Mouse (Mus musculus) hindbrain, embryonic 15.5 days (tissue): ENCODE results near the gene Nras. TPM values are rescaled to one million over a fixed set of nuclear protein-coding genes. Genes with fewer than 3 reads are reported as not detected.

Experiments used
- ATAC-seq: fragments of 200-750 bp; cut with Nextera tagmentation; 2 replicates; pipeline ENCODE4 v1.8.0; 2017; ENCODE audit warnings: low read depth, moderate number of reproducible peaks, moderate TSS enrichment; ENCODE audit not compliant: low FRiP score
- H3K27ac ChIP-seq: fragments of 300-500 bp; sonication (generic); replicated peaks from 2 replicates; pipeline ENCODE4 v1.5.1; 2015; ENCODE audit warnings: mild to moderate bottlenecking, inconsistent platforms
- H3K27me3 ChIP-seq: fragments of 300-500 bp; sonication (generic); 2 replicates; pipeline ENCODE4 v1.6.1; 2015; ENCODE audit warnings: control low read depth, inconsistent platforms
- H3K36me3 ChIP-seq: fragments of 300-500 bp; sonication (generic); 2 replicates; pipeline ENCODE4 v1.6.1; 2015; ENCODE audit warnings: control low read depth, inconsistent platforms
- H3K4me1 ChIP-seq: fragments of 300-500 bp; sonication (generic); replicated peaks from 2 replicates; pipeline ENCODE4 v1.6.1; 2015; ENCODE audit warnings: control low read depth, inconsistent platforms
- H3K4me2 ChIP-seq: fragments of 300-500 bp; sonication (generic); 2 replicates; pipeline ENCODE4 v1.6.1; 2015; ENCODE audit warnings: moderate library complexity, mild to moderate bottlenecking, inconsistent platforms
- H3K4me3 ChIP-seq: fragments of 300-500 bp; sonication (generic); 2 replicates; pipeline ENCODE4 v1.5.1; 2015; ENCODE audit warnings: mild to moderate bottlenecking, inconsistent platforms
- H3K9ac ChIP-seq: fragments of 300-500 bp; sonication (generic); 2 replicates; pipeline ENCODE4 v1.6.1; 2015; ENCODE audit warnings: inconsistent platforms
- H3K9me3 ChIP-seq: fragments of 300-500 bp; sonication (generic); 2 replicates; pipeline ENCODE4 v1.6.1; 2016; ENCODE audit warnings: control low read depth, inconsistent platforms
- WGBS: fragments of 180-500 bp; shearing (Covaris S2); methylation state at CpG from one replicate; pipeline ENCODE4 v1.1.7; 2015; 5-methylcytosine and 5-hydroxymethylcytosine counted together
- polyA plus RNA-seq: library from polyadenylated mRNA; unstranded; fragments of >200 nt; fragmentation: Nextera tagmentation; extraction: Ambion mirVana; gene quantifications from 2 replicates; pipeline ENCODE4 v1.2.1, GENCODE M21; 2015

The Nras gene
- polyA plus RNA-seq, 1 experiment from 2014 or later: 94.6 TPM

DNA sequence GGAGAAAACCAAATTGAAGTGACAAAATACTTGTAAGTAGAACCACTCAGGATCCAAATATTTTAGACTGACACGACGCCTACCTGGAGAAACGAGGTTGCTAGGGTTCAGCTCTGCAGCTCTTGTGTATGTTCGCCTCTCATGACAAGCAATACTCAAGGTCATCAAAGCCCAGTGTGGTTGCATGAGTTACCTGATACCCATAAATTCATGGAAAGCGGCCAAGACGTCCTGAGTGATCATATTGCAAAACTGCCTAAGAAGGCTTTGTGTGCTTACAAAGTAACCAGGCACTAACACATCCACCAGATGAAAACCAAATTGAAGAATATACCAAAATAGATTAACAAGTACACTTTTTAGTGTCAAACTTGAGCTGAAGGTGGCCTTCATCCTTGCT, 10.9 kb downstream of the Nras start:
- no peak overlapping the region for H3K9ac ChIP-seq
- no peak overlapping the region for H3K4me2 ChIP-seq
- no peaks in the 10 kb centered on the region for H3K9me3 ChIP-seq
- no peaks in the 10 kb centered on the region for H3K4me1 ChIP-seq
- no peaks in the 10 kb centered on the region for H3K27me3 ChIP-seq
- H3K36me3 ChIP-seq: peaks cover 30% of the 10 kb centered on the region
- H3K4me3 ChIP-seq: no peak overlapping the region
- WGBS: 93% methylated on average over 6 of the region's 6 CpGs
- ATAC-seq: no peak
- no peak overlapping the region for H3K27ac ChIP-seq

DNA sequence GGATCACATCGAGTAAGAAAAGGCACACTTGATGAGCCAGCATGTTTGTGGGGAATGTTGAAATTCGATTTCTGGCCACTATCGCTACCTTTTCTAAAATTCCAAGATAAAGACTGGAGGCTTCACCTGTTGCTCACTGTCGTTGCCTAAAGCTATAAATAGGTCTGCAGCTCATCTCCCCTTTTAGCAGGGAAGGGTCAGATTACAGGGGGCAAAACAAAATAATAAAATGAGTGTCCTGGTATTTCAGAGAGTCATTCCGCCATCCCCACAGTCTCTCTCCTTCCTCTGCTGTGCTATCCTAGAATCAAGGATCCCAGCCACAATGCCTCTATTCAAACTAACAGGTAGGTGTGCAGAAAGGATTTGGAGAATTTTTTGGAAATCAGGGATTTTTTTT, 15.7 kb downstream of the Nras start, which contains the start of gene Ampd1:
TSS of gene Ampd1 (plus strand) at position 244 of the 400 bp plus-strand sequence.
- Histone ChIP-seq H3K9ac (no peak within 1 kb of the TSS), H3K4me2 (no peak within 1 kb of the TSS), H3K27ac (no peak within 1 kb of the TSS), H3K36me3 (peaks cover 6% of the 10 kb centered on the region), H3K9me3 (no peaks in the 10 kb centered on the region), H3K4me3 (no peak within 1 kb of the TSS), H3K27me3 (no peaks in the 10 kb centered on the region), H3K4me1 (no peaks in the 10 kb centered on the region)
- 77% methylated on average over 5 of the region's 5 CpGs for WGBS
- ATAC-seq: no peak

DNA sequence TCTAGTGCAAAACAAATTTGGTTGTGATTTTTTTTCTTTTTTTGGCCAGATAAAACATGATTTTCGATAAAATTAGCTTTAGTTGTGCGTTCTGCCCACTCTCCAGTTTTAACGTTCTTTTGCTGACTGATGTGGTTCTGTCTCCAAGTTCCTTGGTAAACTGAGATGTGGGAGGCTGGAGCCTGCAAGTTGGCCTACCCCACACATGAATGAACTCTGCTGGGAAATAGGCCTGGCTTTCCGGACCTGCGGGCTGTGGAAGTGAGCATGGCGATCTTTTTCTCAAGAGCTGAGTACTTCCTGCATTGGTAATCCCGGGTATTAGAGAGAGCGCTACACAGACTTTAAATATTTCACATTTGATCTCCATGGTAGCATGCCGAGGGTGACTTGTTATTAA, 17.8 kb downstream of the Nras start:
- Histone ChIP-seq H3K9ac (no peak overlapping the region), H3K4me3 (no peak overlapping the region), H3K36me3 (no peaks in the 10 kb centered on the region), H3K4me2 (no peak overlapping the region), H3K27ac (no peak overlapping the region), H3K9me3 (no peaks in the 10 kb centered on the region), H3K27me3 (no peaks in the 10 kb centered on the region), H3K4me1 (no peaks in the 10 kb centered on the region)
- no peak for ATAC-seq
- WGBS: 91% methylated on average over 9 of the region's 9 CpGs

DNA sequence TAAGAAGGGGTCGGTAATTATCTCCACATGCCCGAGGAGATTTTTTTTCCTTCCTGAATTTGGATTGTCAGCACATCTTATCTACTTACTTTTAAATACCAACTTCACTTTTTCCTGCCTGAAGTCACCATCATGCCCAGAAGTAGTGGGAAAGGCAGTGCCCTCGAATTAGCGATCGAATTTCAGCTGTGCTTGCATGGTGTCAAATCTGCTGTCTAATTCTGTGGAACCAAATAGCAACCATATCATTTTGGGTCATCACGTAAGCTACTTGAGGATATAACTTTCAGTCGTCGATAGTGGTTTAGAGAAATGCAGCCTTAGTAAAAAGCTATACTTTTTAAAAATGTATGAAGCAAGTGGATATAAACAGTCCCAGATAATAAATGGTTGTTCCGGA, 18.4 kb downstream of the Nras start:
- Histone ChIP-seq H3K4me2 (no peak overlapping the region), H3K36me3 (no peaks in the 10 kb centered on the region), H3K4me1 (no peaks in the 10 kb centered on the region), H3K9me3 (no peaks in the 10 kb centered on the region), H3K27me3 (no peaks in the 10 kb centered on the region), H3K27ac (no peak overlapping the region), H3K4me3 (no peak overlapping the region), H3K9ac (no peak overlapping the region)
- WGBS: 90% methylated on average over 9 of the region's 9 CpGs
- ATAC-seq: no peak

DNA sequence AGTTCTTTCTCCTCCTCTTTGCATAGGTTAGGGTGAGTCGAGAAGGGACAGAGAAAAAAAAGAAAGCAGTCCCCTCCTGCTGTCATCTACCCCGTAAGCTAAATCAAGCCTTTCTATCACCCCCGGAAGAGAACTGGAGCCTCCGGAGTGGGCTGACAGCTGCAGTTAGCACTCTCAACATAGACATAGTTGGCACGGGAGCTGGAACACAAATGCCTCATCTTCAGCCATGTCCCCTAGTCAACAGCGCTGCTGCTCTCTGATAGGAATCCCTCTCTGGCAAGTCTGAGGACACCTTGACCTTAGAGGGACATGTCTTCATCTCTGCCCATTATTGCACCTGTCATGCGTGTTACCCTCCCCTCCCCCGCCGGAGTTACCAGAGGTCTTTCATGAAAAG, 21.2 kb downstream of the Nras start:
- Histone ChIP-seq H3K4me2 (no peak overlapping the region), H3K9ac (no peak overlapping the region), H3K27ac (no peak overlapping the region), H3K9me3 (no peaks in the 10 kb centered on the region), H3K36me3 (no peaks in the 10 kb centered on the region), H3K4me1 (no peaks in the 10 kb centered on the region), H3K27me3 (no peaks in the 10 kb centered on the region), H3K4me3 (no peak overlapping the region)
- 83% methylated on average over 9 of the region's 9 CpGs for WGBS
- ATAC-seq: no peak

DNA sequence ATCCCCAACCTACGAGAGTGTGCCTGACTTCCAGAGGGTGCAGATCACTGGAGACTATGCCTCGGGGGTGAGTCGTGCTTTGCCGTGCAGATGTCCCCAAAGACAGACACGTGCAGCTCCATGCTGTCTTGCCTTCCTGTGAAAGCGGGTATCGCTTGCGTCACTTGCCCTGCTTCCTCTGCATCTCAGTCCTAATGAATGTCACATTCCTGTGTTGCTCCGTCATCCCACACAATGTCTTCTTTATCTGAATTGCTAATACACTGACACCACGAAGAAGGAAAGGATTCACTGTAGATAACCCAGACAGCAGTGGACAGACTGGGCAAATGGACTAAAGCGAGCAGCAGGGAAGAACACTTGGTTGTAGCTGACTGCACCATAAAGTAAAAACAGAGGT, 23.0 kb downstream of the Nras start:
- Histone ChIP-seq H3K4me3 (no peak overlapping the region), H3K9me3 (no peaks in the 10 kb centered on the region), H3K9ac (no peak overlapping the region), H3K27me3 (no peaks in the 10 kb centered on the region), H3K27ac (no peak overlapping the region), H3K36me3 (no peaks in the 10 kb centered on the region), H3K4me2 (no peak overlapping the region), H3K4me1 (no peaks in the 10 kb centered on the region)
- no peak for ATAC-seq
- WGBS: 47% methylated on average over 11 of the region's 11 CpGs

DNA sequence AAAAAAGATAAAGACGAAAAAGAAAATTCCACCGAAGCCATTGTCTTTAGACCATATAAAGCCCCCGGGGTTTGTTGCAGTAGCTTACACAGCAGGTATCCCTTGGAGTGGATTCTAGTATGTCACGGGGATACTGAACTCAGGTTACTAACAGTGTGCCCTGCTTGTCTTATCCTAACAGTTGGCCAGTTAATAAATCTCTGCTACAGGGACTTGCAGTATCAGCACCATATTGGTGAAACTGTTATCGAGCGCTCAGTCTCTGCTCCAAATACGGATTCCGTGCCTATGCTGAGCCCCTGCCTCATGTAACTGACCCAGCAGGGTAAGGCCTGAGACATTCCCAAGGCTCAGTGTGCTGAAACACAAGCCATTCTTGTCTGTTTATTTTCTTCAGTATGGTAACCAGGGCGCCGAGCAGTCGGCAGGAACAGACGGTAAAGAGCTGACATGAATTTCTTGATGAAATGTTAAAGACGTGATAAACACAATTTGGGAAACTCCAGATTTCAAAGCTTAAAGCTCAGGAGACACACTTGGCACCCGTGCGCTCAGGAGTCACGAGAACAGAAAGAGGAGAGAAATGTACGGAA, 23.9 kb downstream of the Nras start:
- H3K9ac ChIP-seq: no peak overlapping the region
- no peak for ATAC-seq
- no peaks in the 10 kb centered on the region for H3K27me3 ChIP-seq
- no peaks in the 10 kb centered on the region for H3K9me3 ChIP-seq
- H3K4me2 ChIP-seq: no peak overlapping the region
- 87% methylated on average over 17 of the region's 17 CpGs for WGBS
- H3K36me3 ChIP-seq: no peaks in the 10 kb centered on the region
- H3K4me1 ChIP-seq: no peaks in the 10 kb centered on the region
- no peak overlapping the region for H3K27ac ChIP-seq
- H3K4me3 ChIP-seq: no peak overlapping the region

DNA sequence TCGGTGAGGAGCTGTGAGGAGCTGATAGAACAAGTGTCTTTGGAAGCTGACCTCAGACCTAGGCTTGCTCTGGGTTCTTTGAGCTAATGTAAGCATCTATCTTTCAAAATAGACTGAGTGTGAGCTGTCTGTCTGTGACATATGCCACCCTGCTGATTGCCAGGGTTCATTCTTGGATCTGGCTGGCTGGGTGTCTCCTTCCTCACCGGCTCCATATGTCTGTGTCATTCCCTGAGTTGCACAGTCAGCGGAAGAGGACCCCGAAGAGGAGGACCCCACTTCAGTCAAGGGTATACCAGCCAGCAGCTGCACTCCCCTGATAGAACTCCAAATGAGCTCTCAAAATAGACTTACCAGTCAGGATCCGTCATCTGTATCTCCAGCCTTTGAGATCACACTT, 24.7 kb downstream of the Nras start:
- WGBS: 91% methylated on average over 5 of the region's 5 CpGs
- Histone ChIP-seq H3K36me3 (no peaks in the 10 kb centered on the region), H3K9me3 (no peaks in the 10 kb centered on the region), H3K4me2 (no peak overlapping the region), H3K4me3 (no peak overlapping the region), H3K9ac (no peak overlapping the region), H3K27me3 (no peaks in the 10 kb centered on the region), H3K27ac (no peak overlapping the region), H3K4me1 (no peaks in the 10 kb centered on the region)
- ATAC-seq: no peak

DNA sequence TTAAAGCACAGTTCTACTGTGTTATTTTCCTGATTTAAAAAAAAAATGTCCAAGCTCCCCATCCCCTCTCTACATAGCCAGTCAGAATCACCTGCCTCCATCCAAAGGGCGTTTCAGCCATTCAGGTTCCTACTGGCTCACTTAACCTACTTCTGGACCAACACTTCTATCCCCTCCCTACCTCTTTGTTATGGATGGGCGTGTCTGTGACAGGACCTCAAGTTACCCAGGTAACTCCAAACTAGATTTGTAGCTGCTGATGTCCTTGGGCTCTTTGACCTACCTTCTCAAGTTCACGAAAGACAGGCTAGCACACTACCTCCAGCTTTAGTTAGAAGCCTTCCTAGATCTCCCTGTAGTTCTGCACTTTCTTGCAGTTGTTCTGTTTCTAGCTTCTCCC, 27.9 kb downstream of the Nras start:
- Histone ChIP-seq H3K27me3 (no peaks in the 10 kb centered on the region), H3K4me3 (no peak overlapping the region), H3K4me1 (no peaks in the 10 kb centered on the region), H3K9ac (no peak overlapping the region), H3K4me2 (no peak overlapping the region), H3K9me3 (no peaks in the 10 kb centered on the region), H3K27ac (no peak overlapping the region), H3K36me3 (no peaks in the 10 kb centered on the region)
- no peak for ATAC-seq
- 82% methylated on average over 3 of the region's 3 CpGs for WGBS

DNA sequence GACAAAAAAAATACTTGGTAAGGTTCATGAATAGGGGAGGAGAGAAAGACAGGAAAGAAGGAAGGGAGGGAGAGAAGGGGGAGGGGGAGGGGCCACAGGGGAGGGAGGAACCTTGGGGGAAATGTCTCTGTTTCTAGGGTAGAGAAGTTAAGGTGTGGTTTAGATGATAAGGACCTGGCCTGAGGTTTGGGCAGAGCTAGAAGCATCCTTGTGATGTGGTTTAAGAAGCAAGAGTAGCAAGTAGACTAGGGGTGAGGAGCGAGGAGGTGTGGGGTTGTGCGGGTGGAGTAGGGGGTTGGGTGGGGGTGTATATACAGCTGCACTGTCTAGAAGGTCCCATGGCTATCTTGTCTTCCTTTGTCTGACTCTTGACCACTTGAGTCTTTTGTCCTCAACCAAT, 33.7 kb downstream of the Nras start:
- Histone ChIP-seq H3K4me2 (no peak overlapping the region), H3K27me3 (no peaks in the 10 kb centered on the region), H3K36me3 (no peaks in the 10 kb centered on the region), H3K9ac (no peak overlapping the region), H3K27ac (no peak overlapping the region), H3K9me3 (no peaks in the 10 kb centered on the region), H3K4me3 (no peak overlapping the region), H3K4me1 (no peaks in the 10 kb centered on the region)
- WGBS: 93% methylated on average over 2 of the region's 2 CpGs
- ATAC-seq: no peak

DNA sequence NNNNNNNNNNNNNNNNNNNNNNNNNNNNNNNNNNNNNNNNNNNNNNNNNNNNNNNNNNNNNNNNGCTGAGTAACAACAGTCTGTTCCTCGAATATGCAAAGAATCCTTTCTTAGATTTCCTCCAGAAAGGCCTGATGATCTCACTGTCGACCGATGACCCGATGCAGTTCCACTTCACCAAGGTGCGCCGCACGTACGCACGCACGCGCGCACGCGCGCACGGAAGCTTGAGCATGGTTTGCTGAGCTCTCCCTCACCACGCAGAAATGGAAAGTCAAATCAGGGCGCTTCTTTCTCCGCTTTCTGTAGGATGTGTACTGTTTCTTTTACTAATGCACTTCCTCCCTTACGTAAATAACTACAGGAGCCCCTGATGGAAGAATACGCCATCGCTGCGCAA, 40.6 kb downstream of the Nras start:
- Histone ChIP-seq H3K27me3 (peaks cover 9% of the 10 kb centered on the region; the same call in 1 of the 2 replicates), H3K4me3 (no peak overlapping the region), H3K36me3 (no peaks in the 10 kb centered on the region), H3K9ac (no peak overlapping the region), H3K4me1 (peaks cover 13% of the 10 kb centered on the region; the same call in 1 of the 2 replicates), H3K9me3 (no peaks in the 10 kb centered on the region), H3K27ac (no peak overlapping the region), H3K4me2 (no peak overlapping the region)
- ATAC-seq: no peak
- whole genome bisulfite sequencing: 80% methylated on average over 23 of the region's 23 CpGs

DNA sequence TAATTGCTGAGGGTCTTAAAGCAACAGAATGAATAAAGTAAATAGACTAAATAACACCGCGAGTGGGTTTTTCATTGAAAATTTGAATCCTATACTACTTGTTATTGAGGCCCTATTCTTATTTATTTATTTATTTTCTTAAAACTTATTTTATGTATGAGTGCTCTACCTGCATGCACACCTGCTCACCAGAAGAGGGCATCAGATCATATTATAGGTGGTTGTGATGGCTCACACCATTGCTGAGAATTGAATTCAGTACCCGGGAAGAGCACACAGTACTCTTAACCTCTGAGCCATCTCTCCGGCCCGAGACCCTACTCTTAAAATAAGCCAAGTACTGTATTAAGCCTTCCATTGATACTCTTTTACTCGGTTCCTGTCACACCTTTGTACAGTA, 41.6 kb downstream of the Nras start:
- peaks cover 18% of the 10 kb centered on the region for H3K27me3 ChIP-seq
- H3K4me3 ChIP-seq: no peak overlapping the region
- H3K4me1 ChIP-seq: peaks cover 13% of the 10 kb centered on the region; the same call in 1 of the 2 replicates
- no peak overlapping the region for H3K27ac ChIP-seq
- H3K9me3 ChIP-seq: no peaks in the 10 kb centered on the region
- no peak overlapping the region for H3K9ac ChIP-seq
- H3K4me2 ChIP-seq: no peak overlapping the region
- 86% methylated on average over 6 of the region's 6 CpGs for WGBS
- no peaks in the 10 kb centered on the region for H3K36me3 ChIP-seq
- no peak for ATAC-seq

DNA sequence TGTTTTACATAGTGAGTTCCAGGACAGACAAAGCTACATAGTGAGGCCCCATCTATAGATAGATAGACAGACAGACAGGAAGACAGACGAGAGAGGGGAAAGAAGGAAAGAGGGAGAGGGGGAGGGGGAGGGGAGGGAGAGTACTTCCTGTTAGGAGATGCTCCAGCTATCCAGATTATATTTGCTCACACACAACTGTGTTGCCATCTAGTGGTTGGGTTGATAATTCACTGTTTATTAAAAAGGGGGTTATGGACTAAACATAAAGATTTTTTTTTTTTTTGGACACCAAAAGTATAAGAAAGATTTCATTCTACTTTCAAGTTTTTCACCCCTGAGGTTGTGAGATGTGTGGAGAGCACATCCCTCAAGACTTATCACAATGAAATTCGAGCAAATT, 42.6 kb downstream of the Nras start:
- no peak for ATAC-seq

More for the DNA sequence above, 42.6 kb downstream of the Nras start:
- Histone ChIP-seq H3K4me1 (peaks cover 13% of the 10 kb centered on the region; the same call in 1 of the 2 replicates), H3K36me3 (no peaks in the 10 kb centered on the region), H3K27me3 (peaks cover 21% of the 10 kb centered on the region), H3K9ac (no peak overlapping the region), H3K27ac (no peak overlapping the region), H3K9me3 (no peaks in the 10 kb centered on the region), H3K4me3 (no peak overlapping the region), H3K4me2 (no peak overlapping the region)
- 51% methylated on average over 2 of the region's 2 CpGs for WGBS
